Mouse (Mus musculus): ENCODE data around the gene Cyp2ab1.

The Cyp2ab1 gene

GRCm38 (mm10) chr16:20265089-20265488, 60.1 kb downstream of the Cyp2ab1 start:
- DNase-seq: no peak

Measured in kidney, postnatal 36 days (tissue).